Mouse (Mus musculus): Measurements from ENCODE around the gene Hoxa11.

Gene Hoxa11

DNA sequence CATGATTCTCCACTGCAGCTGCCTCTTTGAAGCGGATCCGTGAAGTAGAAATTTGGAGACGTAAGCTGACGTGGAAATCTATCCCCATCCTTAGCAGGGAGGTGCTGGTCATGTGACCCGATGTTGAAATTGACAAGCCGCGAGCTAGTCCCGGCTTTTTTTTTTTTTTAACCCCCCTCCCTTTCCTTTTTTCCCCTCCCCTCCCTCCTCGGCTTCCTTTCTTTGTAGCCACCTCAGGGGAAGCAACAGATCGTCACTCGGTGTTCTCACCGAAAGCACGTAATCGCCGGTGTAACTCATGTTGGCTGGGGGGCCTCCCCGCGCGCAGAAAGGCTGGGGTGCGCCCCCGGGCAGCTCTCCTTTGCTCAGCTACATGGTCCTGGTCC, at the start of gene Hoxa11:
Hoxa11 (minus strand) TSS at position 54 of the 386 bp plus-strand sequence.
- DNase-seq (ENCODE audit: low spot score): no peak

DNA sequence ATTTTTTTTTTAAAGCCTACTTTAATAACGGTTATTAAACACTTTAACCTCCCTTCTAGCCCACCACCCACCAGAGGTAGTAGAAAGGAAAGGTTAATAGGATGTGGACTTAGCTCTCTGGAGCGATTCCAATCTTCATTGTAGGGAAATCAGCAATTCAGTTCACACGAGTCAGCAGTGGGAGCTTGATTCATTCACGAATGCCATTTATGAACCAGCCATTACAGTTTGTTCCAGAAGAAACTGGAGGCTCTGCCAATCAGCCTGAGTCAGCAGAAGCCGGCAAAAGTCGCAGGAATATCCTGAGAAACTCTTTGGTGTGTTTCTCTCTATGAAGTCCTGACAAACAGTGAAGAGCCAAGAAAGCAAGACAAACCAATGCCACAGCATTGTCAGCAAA, 49.0 kb upstream of the Hoxa11 start:
- DNase-seq (ENCODE audit: low spot score): no peak

DNA sequence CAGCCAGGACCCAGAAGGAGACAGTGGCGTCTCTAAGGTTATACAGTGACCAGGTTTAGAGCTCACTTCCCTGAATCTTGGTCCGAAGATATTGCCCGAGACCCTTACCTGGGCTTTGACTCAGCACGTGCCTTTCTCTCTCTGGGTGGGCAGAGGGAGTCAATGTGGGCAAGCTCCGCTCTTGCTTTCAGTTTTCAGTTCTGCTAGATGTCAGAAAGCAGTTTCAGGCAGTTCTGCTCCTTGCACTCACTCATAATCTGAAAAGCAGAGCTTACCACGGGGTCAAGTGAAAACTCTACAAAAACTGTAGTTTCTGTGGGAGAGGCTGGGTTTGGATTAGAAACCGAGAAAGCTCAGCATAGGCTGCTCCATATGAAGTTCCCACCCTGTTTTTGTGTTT, 46.7 kb upstream of the Hoxa11 start:
- DNase-seq (ENCODE audit: low spot score): no peak

DNA sequence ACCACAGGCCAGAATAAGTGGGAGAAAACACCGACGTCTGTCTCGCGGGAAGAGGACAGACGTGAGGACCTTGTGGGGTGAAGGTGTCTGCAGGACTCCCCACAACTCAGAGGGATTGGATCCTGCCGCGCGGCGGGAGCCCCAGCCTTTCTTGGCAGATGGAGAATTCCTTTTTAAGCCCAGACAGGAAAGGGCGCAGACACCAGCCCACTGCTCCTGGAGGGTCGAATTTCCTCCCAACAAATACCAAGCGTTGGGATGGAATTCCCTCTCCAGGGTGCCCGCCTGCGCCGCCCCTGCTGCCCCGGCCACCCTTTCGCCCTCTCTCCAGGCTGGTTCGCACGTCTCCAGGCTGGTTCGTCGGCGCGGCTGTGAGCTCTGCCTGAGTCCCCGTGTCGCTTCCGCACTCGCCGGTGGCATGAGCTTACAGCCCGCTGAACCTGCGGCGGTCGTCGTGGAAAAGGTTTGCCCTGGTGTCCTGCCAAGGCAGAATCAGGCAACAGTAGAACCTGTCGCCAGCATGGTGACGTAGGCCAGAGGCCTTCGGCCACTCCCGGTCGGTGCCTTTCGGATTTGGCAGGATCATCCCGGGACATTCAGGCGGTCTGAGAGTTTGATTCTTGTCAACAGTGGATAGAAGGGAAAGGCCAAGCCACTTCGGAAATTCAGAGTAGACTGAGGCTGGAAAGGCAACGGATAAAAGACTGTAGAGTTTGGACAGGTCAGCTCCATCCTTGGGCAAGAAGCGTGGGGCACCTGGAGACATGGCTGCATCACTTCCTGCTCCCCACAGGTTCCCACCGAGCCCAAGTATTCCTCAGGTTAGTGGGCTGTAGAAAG, 45.6 kb upstream of the Hoxa11 start:
- DNase-seq (ENCODE audit: low spot score): peak; percentile 51

DNA sequence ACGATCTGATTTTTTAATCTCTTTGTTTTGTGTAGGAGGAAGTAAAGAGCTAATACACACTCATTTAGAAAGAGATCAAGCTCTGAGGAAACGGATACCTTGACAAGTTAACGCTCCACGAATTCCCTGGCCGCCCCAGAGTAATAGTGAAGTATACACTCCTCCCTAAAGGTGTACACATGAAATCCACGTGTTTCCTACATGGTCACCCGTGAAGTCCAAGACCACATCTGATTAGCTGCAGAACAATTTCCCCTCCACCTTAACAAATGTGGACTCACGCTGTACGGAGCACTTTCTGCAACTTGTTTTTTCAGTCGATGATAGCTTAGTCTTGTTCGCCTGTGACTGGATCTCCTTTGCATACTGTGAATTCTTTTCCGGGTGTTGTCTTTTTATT, 44.6 kb upstream of the Hoxa11 start:
- no peak for DNase-seq (ENCODE audit: low spot score)

DNA sequence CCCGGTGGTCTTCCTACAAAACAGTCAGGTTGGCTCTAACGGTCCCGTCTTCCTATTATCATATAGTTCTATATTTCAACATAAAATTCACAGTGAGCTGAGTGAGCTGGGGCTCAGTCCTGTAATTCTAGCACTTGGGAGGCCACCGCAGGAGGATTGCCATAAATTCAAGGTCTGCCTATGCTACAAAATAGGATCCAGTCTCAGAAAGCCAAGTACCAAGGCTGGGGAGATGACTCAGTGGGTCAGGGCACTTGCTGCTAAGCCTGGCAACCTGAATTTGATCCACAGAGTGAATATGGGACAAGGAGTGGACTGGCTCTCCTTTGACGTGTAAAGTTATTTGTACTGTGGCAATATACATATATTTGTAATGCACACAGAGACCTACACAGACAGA, 38.3 kb upstream of the Hoxa11 start:
- DNase-seq (ENCODE audit: low spot score): no peak

DNA sequence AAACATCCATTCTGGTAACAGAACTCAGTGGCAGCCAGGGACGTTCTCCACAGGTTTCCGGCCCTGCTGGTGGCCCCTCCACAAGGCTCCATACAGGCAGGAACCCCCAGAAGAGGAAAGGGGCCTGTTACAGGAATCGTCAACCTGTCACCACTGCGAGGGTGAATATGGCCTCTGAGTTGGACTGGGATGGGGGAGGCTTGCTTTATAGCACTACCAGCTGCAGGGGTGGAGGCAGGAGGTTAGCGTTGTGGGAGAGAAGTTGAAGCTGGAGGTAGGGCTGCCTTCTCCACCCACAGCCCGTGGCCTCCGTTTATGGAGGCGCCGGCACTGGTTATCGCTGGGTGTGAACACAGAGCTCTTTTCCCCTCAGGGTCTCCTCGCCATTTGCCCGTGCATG, 35.5 kb upstream of the Hoxa11 start:
- no peak for DNase-seq (ENCODE audit: low spot score)

DNA sequence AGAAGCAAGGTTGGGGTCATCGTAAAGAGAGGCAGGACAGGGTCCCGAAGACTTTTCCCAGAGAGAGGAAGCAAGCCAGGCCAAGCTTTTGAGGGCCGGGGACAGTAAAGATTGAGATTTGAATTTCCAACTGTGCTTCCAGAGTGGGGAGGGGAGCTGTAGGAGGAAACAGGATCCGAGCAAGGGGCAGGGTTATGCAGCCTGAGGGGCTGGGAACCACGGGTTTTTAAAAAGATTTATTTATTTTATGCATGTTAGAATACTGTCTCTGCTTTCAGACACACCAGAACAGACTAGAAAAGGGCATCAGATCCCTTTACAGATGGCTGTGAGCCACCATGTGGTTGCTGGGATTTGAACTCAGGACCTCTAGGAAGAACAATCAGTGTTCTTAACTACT, 31.3 kb upstream of the Hoxa11 start:
- no peak for DNase-seq (ENCODE audit: low spot score)

DNA sequence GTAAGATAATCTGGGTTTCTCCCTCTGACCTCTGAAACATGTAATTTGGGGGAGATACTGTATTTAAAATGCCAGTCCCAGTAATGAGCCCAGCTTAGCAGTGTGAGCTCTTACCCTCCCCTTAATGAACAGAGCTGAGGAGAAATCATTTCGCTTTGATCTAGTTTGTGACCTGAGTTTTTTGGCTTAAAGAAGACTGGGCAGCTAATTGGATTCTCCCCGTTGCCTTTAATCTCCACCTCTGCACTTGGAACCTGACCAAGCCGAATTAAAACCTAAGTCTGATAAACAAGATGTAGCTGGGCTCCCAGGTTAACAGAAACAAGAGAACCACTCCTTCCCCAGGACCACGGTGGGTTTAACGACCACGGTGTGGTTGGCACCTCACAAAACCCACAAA, 30.8 kb upstream of the Hoxa11 start:
- DNase-seq (ENCODE audit: low spot score): no peak

DNA sequence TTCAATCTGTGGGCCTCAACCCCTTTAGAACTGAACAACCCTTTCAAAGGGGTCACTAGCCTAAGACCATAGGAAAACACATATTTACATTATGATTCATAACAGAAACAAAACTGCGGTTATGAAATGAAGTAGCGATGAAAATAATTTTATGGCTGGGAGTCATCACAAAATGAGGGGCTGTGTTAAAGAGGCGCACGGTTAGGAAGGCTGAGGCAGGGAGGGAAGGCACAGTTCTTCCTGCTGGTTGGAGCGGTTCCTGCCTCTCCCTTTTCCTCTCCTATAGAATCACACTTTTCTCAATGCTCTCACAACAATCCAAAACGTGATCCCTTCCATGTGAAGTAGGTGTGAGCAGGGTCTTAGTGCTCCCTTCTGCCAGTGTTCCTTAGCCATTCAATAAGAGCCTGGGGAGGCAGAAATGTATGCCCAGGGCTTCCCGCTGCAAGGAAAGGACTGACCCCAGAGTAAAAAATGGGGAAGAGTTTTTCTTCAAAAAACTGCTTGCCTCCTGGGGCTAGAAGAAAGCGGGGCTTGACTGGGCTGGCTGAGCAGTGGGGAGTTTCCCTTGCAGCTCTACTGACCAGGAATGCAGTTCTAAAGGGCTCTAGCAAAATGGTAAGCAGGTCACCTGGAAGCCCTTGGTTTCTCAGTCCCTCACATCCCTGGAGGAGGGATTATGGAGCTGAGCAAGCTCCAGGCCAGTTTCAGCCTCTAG, 30.1 kb upstream of the Hoxa11 start:
- no peak for DNase-seq (ENCODE audit: low spot score)

DNA sequence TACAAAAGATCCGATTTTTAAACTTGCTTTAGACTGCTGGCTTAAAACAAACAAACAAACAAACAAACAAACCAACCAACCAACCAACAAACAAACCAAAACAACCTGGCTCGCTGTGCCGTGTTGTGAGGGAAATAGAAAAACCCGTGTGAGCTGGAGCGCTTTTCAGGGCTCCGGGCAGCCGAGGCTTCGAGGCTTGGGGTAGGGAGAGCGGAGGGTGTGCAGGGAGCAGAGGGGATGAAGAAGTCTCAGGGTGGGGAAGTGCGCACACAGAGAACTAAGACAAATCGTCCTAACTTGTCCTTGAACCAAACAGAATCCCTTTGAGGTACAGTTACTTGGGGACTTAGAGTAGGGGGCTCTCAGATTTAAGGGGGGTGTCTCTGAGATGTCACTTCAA, 29.0 kb upstream of the Hoxa11 start:
- DNase-seq (ENCODE audit: low spot score): no peak

DNA sequence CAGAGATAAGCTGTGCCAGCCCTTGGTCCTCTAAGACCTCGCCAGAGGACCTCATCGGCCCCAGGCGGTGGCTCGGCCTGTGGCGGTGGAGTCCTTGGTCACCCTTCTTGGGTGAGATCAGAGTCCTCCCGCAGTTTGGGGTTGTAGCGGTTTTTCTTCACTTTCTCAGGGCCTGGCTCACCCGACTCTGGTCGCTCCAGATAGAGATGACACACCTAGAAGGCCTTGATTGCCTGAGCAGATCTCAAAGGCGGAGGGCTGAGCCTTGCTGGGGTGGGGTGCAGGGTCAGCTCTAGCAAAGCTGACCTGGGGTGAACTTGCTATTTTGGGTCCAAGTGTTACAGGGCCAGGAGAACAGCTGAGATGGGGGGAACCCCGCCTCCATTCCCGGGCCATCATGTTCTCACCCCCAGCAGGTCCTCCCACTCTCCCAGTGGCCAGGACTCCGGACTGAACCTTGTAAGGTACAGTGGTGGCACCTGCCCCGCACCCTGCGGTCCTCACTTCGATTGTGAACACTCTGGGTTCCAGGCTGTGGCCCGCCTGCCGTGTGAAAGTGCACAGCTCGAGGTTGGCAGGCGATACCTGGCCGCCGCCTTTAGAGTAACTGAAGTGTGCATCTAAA, 28.2 kb upstream of the Hoxa11 start:
- DNase-seq (ENCODE audit: low spot score): peak; percentile 27

DNA sequence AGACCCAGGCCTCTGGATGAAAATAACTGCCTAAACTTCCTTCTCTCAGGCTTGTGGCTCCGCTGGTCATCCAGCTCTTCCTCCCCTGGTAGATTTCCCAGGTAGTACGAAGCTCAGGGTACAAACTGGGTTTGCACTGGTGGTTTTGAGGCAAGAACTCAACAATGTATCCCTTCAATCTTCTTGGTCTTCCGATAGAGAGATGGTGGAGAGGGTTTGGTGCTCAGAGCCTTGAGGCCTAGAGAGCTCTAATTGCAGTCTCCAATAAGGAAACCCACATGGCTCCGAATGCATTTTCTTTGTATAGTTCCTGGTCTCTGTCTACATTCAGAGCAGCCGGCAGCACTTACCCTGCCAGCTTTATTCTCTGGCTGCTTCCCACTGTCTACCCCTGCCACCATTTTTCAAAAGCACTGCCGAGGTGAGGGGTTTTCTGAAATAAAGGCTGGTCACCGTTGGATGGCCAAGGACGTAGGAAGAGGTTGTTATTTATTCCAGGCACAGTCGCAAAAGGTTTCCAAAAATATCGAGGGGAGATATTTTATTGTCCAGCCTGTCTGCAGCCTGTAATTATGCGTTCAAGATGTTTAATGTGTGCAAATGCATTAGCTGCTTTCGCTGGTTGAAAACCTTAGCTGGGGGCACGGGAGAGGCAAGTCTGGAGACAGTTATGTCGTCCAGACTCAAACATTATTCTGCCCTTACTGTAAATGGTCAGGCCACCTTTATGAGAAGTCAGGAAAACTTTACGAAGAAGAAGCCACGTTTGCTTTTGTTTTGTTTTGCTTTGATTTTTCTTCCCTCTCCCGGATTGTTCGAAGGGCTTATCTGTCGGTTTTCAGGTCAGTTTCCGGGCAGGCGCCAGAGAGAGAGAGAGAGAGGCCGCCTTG, 27.4 kb upstream of the Hoxa11 start:
- no peak for DNase-seq (ENCODE audit: low spot score)

DNA sequence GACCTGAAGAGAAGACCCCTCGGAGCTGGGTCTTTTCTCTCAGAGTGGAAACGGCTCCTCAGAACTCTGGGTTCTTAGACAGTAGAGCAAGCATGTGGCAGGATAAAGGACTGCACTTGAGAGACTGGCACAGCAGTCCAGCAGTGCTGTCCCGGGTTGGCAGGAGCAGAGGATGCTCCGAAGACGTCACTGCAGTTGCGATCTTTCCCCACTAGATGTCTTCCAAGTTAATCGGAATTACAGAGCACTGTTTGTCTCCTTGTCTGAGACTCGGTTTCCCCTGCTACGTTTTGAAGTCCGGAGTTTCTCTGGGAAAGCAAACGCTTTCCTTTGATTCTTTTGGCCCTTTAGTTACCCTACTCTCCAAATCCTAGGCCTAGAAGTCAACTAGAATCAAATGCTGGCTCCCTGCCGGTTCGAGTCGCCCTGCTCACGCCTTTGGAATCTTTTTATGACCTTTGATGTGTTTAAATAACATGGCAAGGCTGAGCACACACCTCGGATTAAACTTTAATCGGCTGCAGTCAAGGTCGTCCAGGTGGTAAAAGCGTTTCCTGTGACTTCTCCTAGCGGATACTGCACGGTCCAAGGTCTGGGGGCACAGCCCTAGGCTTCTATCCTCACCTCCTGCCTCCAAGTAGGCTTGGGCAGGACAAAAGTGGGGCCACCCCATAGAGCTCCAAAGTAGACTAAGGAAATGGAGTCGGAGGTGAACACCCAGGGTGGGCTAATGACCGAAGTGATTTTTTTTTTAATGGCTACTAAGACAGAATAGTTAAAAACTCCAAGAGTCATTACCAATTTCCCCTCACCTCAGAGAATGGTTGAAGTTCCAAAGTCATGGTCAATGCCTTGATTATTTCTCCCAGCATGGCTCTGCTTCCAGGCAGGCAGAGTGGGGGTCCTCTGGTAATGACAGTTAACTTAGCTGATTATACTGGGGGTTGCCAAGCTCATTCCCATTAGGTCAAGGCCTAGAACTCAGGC, 25.2 kb upstream of the Hoxa11 start:
- peak; percentile 71 for DNase-seq (ENCODE audit: low spot score)

DNA sequence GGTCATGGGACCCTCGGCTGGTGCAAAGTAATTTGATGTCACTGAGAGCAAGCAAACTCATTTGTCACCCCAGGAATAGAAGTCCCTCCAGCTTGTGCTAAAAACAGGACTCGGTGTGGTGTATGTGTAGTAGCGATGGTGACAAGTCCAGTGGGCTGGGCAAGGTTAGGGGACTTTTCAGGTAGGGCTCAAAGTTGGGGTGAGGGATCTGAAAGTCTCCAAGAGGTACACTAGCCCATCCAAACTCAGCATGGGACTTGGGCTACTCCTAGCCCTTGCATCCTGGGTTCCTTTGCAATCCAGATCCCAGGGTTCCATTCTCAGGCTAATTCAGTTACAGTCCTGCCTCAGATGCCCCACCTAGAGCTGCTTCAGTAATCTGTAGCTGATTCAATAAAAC, 23.1 kb upstream of the Hoxa11 start:
- no peak for DNase-seq (ENCODE audit: low spot score)

DNA sequence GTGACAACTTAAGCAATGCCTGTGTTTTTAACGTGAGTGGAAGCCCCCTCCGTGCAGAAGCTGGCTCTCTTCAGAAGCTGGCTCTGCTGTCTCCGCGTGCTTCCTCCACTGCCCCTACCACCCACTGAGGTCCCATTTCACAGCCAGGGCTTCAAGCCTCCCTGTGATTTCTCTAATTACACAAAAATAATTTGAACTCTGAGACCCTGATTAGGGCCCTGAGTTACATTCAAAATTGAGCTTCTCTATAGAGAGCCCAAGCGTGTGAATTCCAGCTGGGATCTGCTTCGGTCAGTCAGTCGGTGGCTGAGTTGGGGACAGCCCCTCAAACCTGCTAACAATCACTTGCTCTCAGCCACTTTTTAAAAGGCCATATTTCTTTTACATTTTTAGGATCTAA, 22.7 kb upstream of the Hoxa11 start:
- DNase-seq (ENCODE audit: low spot score): no peak

DNA sequence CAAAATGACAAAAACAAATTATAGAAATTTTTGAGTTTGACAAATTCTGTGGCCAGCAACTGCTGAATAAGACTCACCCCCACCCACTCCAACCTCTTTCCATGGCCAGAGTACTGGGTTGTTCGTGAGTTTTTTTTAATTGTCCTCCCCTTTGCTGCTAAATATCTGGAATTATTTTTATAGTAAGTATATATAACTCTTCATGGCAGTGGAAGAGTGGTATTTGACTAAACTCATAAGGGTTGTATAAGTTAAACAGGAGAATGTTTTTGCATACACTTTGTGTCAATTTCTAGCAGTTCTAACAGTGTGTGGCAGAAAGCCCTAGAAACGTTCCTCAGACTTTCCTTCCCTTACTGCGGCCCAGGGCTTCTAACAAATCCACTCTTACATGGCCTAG, 22.1 kb upstream of the Hoxa11 start:
- DNase-seq (ENCODE audit: low spot score): no peak

DNA sequence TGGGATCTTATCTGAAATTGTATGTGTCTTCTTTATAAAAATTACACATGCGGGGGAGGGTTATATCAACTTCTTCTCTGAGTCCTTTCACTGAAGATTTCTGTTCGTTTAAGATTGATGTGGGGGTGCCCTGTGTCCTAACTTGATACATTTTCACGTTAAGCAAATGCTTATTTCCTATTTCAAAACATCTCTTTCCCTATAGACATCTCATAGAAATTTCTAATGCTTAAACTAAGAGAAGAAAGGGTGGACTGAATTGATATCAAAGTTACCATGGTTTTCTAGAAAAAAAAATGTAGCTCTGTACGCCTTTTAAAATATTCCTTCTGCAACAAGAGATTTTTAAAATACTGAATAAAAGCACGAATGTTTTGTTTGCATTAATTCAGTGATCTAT, 21.6 kb upstream of the Hoxa11 start:
- DNase-seq (ENCODE audit: low spot score): no peak

DNA sequence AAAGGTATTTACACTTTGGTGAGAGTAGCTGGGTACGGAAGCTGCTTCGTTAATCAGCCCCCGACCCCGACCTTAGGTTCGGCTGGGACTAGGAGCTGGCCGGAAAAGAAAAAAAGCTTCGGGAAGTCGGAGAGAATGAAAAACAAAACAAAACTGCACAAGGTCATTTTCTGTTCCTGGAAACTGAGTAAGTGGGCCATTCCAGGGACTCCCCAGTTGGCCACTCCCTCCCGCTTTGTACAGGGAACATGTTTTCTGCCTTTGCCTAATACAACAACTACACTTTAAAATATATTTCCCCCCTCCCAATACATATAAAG, 21.0 kb upstream of the Hoxa11 start:
- DNase-seq (ENCODE audit: low spot score): no peak

DNA sequence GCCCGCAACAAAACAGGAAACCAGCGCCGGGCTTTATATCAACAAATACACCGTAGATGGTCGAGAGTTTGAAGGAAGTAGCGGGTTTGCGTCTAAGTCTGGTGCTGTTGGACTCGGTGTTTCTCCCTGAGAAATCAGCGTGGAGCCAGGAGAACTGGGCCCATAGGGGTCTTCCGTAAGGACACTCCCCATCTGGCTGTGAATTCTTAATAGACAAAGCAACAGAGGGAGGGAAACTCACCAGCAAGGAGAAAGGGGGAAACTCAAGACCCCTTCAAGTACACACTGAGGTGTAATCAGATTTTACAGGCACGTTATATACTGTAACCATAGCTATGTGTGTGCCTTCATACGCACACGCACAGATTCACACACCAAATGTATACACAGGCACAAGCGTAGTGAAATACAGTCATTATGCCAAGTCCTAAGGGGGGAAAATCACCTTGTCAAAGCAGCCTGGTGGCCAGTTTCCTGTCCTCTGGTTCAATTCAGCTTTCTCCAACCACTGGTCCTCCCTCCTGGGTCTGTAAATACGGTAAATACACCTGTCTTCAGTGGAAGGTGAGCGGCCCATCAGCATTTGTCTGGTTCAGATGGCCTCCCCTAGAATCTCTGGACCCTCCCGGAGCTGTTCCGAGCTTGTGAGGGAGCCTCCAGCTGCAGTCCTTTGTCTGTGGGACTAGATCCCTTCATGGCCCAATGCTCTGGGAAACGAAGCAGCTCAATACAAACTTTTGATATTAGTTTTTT, 20.5 kb upstream of the Hoxa11 start:
- DNase-seq (ENCODE audit: low spot score): peak; percentile 18
